Mouse (Mus musculus) heart, postnatal 36 days (tissue): ENCODE results near the gene Foxm1. TPM values are rescaled to one million over a fixed set of nuclear protein-coding genes. Genes with fewer than 3 reads are reported as not detected.
A peak's percentile ranks its signal among the peaks of the same experiment; 100 is the strongest.

Source experiments
- DNase-seq, 2 experiments: peaks; one replicate each; pipeline ENCODE4 v3.0.0; 2021 to 2022
- intact Hi-C: fragments of 180-260 bp; cut with DNase I; formaldehyde crosslinking; loops from one replicate; pipeline ENCODE4 v1.15.1; 2025
- total RNA-seq, 2 experiments: library from RNA; stranded (reverse); gene quantifications; 2 replicates each; pipeline ENCODE4 v1.2.3; 2021

Gene Foxm1
- total RNA-seq = 1 to 10 TPM; 1.7 to 1.9 TPM

DNA sequence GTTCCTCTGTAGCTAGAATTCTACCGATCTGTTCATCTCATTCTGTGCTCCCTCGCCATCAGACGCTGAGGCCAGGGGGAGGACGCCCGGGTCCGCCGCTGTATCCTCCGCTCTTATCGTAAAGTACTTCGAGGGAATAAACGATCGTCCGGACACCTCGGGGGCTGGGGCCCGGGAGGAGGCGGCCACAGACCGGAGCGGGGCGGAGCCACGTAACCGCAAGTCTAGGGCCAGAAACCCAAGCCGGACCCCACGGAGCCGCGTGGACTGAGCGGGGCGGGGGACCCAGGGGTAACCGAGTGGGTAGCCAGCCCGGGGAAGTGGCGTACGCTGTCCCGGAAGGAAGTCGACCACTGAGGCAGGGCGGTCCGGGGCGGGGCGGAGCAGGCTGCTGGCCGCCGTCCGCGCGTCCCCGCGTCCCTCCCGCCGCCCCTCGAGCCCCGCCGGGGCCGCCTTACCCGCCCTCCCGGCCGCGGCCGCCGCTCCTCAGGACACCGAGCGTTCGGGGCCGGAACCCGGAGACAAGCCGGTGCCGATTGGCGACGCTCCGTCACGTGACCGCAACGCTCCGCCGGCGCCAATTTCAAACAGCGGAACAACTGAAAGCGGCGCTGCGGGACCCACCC lies at the start of gene Foxm1, which contains the start of gene Rhno1:
TSS of gene Foxm1 (plus strand) at position 587 of the 626 bp plus-strand sequence.
TSS of gene Rhno1 (minus strand) at position 531 of the 626 bp plus-strand sequence.
- DNase-seq = peak; percentile 84 to 88
- intact Hi-C loops = no loop called here

DNA sequence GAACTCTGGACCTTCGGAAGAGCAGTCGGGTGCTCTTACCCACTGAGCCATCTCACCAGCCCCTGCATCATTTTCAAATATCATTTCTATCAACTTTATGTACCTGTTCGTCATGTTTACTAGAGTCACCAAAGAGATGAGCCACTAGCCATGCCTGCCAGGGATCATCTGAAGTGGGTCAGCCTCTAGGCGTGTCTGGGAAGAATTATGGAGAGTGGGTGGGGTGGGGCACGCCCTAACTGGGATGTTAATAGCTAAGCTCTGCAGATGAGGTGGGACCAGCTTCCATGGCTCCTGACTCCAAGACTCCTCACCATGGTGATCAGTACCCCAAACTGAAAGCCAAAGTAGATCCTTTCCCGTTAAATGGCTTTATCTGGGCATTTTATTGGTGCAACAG lies 48.0 kb upstream of the Foxm1 start:
- no peak for DNase-seq
- intact Hi-C loops = loop anchor here (5.0 kb wide), 1 partner anchor 163 kb away; no protein-coding TSS in a partner anchor

- DNase-seq = no peak
- intact Hi-C loops = loop anchor here (5.0 kb wide), 1 partner anchor 162 kb away; no protein-coding TSS in a partner anchor
These were observed 47.2 kb upstream of the Foxm1 start for GRCm38 (mm10) chr6:128315597-128315996.

- intact Hi-C loops = loop anchor here (1.0 to 5.0 kb wide), 3 partner anchors 40 to 159 kb away; no protein-coding TSS in a partner anchor
- DNase-seq = peak; percentile 44 to 61
These were observed 44.5 kb upstream of the Foxm1 start for GRCm38 (mm10) chr6:128318317-128318716.

DNA sequence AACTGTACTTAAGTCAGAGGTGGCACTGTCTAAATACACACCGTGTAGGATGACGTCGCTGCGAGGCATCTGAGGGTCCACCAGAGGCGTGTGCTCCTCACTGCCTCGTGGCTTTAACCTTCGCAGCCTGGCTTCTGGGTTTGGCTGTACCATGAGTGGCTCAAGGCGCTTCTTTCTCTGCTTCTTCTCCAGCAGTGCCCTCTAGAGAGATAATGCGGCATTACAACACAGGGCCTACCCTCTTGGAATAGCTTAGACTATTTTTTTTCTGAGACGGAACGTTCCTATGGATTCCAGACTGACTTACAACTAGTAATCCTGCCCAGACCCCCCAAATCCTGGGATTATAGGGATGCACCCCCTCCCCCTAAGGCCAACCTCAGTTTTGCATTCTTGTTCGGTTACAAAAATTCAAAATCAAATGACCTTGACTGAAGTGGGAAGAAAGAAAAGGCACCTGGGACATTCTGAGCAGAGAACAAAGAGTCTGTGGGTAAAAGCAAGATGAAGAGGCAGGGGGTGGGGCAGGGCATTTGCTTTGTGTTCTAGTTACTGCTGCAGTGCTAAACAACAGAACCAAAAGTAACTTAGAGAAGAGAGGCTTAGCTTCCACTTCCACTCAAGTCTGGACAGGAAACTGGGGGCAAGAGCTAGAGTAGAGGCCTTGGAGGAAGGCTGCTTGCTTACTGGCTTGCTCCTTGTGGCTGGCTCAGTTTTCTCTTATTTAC lies 28.2 kb upstream of the Foxm1 start:
- intact Hi-C loops = no loop called here

GRCm38 (mm10) chr6:128337467-128337866 lies 25.3 kb upstream of the Foxm1 start:
- no peak for DNase-seq
- intact Hi-C loops = no loop called here

More for the DNA sequence above, 28.2 kb upstream of the Foxm1 start:
- DNase-seq = peak; percentile 58 to 74

DNA sequence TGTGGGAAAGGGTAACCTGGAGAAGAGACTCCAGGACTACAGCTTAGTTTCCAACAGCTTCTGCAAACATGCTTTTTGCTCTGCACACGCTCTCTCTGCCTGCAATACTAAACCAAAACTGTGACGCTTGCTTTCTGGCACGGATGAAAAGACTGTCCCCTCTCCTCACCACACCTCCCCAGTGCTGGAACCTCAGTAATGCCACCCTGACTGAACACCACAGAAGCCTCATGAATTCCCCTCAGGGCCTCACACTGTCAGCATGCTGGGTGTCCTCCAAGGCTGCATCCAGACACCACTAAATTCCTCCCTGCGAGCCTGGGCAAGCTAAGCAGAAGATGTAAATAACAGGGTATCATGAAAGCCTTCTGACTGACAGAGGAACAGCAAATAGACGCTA lies 23.9 kb upstream of the Foxm1 start:
- DNase-seq = no peak

GRCm38 (mm10) chr6:128341956-128342723 lies 20.6 kb upstream of the Foxm1 start:
- intact Hi-C loops = no loop called here
- DNase-seq = no peak

More for the DNA sequence above, 23.9 kb upstream of the Foxm1 start:
- intact Hi-C loops = no loop called here

DNA sequence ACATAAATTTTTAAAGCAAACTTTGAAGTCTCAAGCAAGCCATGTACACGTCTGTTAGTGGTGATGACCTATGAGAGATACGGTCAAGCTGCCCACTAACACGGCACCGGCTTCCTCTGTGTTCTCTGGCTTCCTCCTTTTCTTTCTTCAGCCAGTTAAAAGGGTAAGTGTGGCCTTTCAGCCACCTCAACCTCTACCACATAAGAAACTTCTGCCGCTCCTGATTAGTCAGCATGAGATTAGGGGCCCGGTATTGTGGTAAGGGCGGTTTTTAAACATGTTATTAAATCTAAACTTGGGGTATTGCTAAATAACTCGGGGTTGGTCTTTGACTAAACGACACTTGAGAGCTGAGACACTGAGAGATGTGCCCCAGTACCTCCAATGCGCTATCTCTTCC lies 17.1 kb upstream of the Foxm1 start:
- intact Hi-C loops = no loop called here
- no peak for DNase-seq

GRCm38 (mm10) chr6:128346782-128347181 lies 16.0 kb upstream of the Foxm1 start:
- DNase-seq = no peak

GRCm38 (mm10) chr6:128349711-128350110 lies 13.1 kb upstream of the Foxm1 start:
- DNase-seq = no peak
- intact Hi-C loops = no loop called here

More at GRCm38 (mm10) chr6:128346782-128347181, 16.0 kb upstream of the Foxm1 start:
- intact Hi-C loops = no loop called here

GRCm38 (mm10) chr6:128354140-128354539 lies 8.6 kb upstream of the Foxm1 start:
- intact Hi-C loops = no loop called here
- DNase-seq = no peak

DNA sequence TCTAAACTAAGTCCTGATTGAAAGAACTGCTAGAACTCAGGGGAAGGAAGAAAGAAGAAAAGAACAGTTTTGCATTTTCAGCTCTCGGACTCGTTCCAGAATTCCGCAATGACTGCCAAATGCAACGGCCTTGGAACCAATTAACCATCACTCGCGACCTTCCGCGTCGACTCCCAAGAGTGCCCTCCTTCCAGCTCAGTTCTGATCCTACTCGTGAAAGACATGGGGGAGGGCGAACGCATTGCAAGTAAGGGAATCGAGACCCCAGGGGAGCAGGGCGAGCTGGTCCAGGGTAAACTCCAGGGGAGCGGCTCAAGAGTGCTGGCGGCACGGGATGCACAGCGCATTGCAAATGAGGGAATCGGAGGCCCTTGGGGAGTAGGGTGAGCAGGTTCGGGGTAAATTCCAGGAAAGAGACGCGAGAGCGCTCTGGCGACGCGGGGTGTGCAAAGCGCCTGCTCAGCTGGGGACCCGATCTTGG lies 7.5 kb upstream of the Foxm1 start:
- intact Hi-C loops = loop anchor here (5.0 kb wide), 1 partner anchor 153 kb away; no protein-coding TSS in a partner anchor
- DNase-seq = peak in 1 of 2 experiments; percentile 40

DNA sequence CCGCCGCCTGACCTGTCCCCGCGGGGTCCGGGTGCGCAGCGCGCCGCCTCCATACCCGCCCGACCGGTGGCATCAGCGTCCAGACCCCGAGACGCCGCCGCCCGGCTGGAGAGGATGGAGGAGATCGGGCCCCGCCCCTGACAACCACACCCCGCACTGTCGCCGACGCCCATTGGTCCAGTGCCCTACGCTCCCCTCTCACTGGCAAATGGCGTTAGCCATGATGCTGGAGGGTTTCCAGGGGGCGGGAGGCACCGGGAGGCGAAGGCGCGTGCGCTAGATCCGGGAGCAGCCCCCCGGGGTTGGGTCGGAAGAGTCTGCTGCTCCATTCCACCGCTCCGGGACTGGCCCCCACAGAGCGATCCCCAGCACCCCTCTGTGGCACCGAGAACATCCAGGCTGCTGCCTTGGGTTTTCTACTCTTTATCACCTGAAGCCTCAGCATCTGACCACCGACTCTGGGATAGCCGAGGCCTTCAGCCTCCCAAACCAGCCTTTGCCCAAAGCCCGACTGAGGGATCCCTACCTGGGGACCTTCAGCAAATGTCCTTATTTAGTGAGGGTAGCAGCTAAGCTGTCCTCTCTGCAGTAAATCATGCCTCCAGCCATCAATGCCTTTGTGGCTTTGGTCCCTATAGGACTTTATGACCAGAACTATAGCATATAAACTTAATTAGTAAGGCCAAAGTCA lies 6.9 kb upstream of the Foxm1 start, which contains the start of gene Tulp3:
TSS of gene Tulp3 (minus strand) at position 126 of the 691 bp plus-strand sequence.
- DNase-seq = peak; percentile 92 to 94
- intact Hi-C loops = loop anchor here (5.0 kb wide), 1 partner anchor 154 kb away; no protein-coding TSS in a partner anchor

GRCm38 (mm10) chr6:128358999-128359398 lies 3.8 kb upstream of the Foxm1 start:
- DNase-seq = peak; percentile 67 to 75

DNA sequence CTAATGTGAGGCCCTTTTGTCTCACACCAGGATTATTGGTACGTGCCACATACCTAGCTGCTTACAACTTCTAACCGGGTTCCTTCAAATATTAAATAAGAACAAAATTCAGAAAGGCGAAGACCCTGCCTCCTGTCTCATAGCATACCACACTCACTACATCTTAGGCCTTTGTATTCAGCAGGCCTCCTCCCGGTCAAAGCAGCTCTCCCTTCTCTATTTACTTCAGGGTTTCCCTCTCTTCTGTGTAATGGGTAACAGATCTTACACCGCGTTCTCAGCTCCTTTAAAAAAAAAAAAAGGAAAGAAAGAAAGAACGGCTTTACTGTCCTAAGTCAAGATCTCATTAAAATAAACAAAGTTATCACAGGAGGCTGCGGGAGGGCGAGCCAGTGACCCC lies 866 bp upstream of the Foxm1 start:
- intact Hi-C loops = no loop called here
- DNase-seq = no peak

More at GRCm38 (mm10) chr6:128358999-128359398, 3.8 kb upstream of the Foxm1 start:
- intact Hi-C loops = loop anchor here (2.0 to 5.0 kb wide), 2 partner anchors 40 to 157 kb away; no protein-coding TSS in a partner anchor

DNA sequence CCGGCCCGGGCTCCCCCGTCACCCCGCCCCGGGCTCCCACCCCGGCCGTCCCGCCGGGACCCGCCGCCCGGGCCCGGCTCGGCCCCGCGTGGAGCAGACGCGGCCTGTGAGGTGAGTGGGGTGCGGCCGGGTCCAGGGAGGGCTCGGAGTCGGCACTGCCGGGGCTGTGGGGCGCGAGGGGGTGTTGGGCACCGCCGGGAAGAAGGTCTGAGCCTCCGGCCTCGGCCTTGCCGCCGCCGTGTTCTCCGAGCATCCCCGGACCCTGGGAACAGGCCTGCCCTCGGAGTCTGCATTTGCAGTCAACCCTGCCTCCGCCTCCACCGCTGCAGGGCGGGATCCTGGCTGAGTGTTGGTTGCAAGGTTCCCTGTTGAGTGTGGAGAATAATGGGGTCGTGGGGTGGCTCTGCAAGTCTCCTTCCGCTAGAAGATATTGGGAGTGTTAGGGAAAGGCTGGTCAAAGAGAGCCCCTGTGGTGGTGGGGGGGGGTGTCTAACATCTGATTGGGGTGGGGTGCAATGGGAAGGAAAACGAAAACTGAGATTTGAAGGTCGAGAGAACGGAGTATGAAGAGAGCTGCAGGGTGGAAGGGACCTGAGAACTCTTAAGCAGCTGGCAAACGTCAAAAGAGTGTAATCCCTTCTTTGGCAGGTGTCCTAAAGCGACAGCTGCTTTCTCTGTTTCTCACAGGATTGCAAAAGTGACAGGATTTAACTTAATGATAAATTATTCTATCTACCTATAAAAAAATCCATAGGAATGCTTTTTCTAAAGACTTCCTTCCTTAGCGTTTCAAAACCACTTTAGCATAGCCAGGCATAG lies 449 bp downstream of the Foxm1 start:
- intact Hi-C loops = no loop called here
- DNase-seq = peak in 1 of 2 experiments; percentile 11

- intact Hi-C loops = no loop called here
These were observed 2.0 kb downstream of the Foxm1 start for GRCm38 (mm10) chr6:128364721-128365120.

DNA sequence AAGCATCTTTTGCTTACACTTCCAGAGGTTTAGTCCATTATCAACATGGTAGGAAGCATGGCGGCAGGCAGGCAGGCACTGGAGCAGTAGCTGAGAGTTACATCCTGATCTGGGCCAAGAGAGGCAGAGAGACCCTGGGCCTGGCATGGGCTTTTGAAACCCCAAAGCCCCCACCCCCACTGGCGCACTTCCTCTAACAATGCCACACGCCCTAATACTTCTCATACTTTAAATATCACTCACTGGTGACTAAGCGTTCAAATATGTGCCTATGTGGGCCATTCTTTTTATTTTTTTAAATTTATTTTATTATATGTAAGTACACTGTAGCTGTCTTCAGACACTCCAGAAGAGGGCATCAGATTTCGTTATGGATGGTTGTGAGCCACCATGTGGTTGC lies 3.7 kb downstream of the Foxm1 start:
- no peak for DNase-seq
- intact Hi-C loops = no loop called here

More at GRCm38 (mm10) chr6:128364721-128365120, 2.0 kb downstream of the Foxm1 start:
- no peak for DNase-seq
